Mouse (Mus musculus) hindbrain, embryonic 11.5 days (tissue): ENCODE data around the gene Phf24. TPM values are rescaled to one million over a fixed set of nuclear protein-coding genes. Genes with fewer than 3 reads are reported as not detected.
"Not testable (repeated sequence)": the region's sequence is repeated elsewhere in the genome, so short reads cannot be mapped to it uniquely, and the experiment has no call there.

ENCODE experiments used
- ATAC-seq: fragments of 200-750 bp; cut with Nextera tagmentation; 2 replicates; pipeline ENCODE4 v1.8.0; 2017; ENCODE audit warnings: mild to moderate bottlenecking, moderate TSS enrichment, moderate library complexity; ENCODE audit not compliant: low FRiP score
- DNase-seq: peaks from one replicate; pipeline ENCODE4 v3.0.0-alpha.2; 2015; ENCODE audit warnings: low spot score
- H3K27ac ChIP-seq: fragments of 300-500 bp; sonication (generic); 2 replicates; pipeline ENCODE4 v1.5.1; 2014; ENCODE audit warnings: mild to moderate bottlenecking, low read depth, low read length
- H3K27me3 ChIP-seq: fragments of 300-500 bp; sonication (generic); 2 replicates; pipeline ENCODE4 v1.6.1; 2014; ENCODE audit warnings: mild to moderate bottlenecking, low read length, moderate library complexity, mixed read lengths; ENCODE audit not compliant: control insufficient read depth, insufficient read depth
- H3K36me3 ChIP-seq: fragments of 300-500 bp; sonication (generic); 2 replicates; pipeline ENCODE4 v1.6.1; 2014; ENCODE audit warnings: mild to moderate bottlenecking, low read length, moderate library complexity, mixed read lengths; ENCODE audit not compliant: control insufficient read depth, insufficient read depth
- H3K4me1 ChIP-seq: fragments of 300-500 bp; sonication (generic); replicated peaks from 2 replicates; pipeline ENCODE4 v1.6.1; 2014; ENCODE audit warnings: low read length, mixed read lengths; ENCODE audit not compliant: control insufficient read depth, insufficient read depth
- H3K4me2 ChIP-seq: fragments of 300-500 bp; sonication (generic); replicated peaks from 2 replicates; pipeline ENCODE4 v1.6.1; 2014; ENCODE audit warnings: mild to moderate bottlenecking, low read depth, low read length
- H3K4me3 ChIP-seq: fragments of 300-500 bp; sonication (generic); 2 replicates; pipeline ENCODE4 v1.5.1; 2014; ENCODE audit warnings: low read depth, low read length
- H3K9ac ChIP-seq: fragments of 300-500 bp; sonication (generic); 2 replicates; pipeline ENCODE4 v1.6.1; 2014; ENCODE audit warnings: low read depth, low read length
- H3K9me3 ChIP-seq: fragments of 300-500 bp; sonication (generic); 2 replicates; pipeline ENCODE4 v1.6.1; 2016; ENCODE audit warnings: low read length; ENCODE audit not compliant: control insufficient read depth
- WGBS: fragments of 180-500 bp; shearing (Covaris S2); extraction: QIAGEN DNeasy Blood & Tissue Kit; methylation state at CpG from one replicate; pipeline ENCODE4 v1.1.7; 2014; 5-methylcytosine and 5-hydroxymethylcytosine counted together
- polyA plus RNA-seq: library from polyadenylated mRNA; unstranded; fragments of >200 nt; fragmentation: Nextera tagmentation; extraction: Ambion mirVana; gene quantifications from 2 replicates; pipeline ENCODE4 v1.2.1, GENCODE M21; 2014

Gene Phf24
- polyA plus RNA-seq, 1 experiment from 2014 or later, result 4.4 TPM

- H3K4me2 ChIP-seq, result no peak overlapping the region
- ATAC-seq, result no peak
- 81% methylated on average over 4 of the region's 4 CpGs for WGBS
- no peaks in the 10 kb centered on the region for H3K36me3 ChIP-seq
- no peak overlapping the region for H3K4me3 ChIP-seq
- H3K4me1 ChIP-seq, result no peaks in the 10 kb centered on the region
- no peaks in the 10 kb centered on the region for H3K9me3 ChIP-seq
- H3K27ac ChIP-seq, result no peak overlapping the region
- no peaks in the 10 kb centered on the region for H3K27me3 ChIP-seq
- H3K9ac ChIP-seq, result no peak overlapping the region
- DNase-seq, result no peak
Observed at GRCm38 (mm10) chr4:42972952-42973351, 56.5 kb downstream of the Phf24 start.

GRCm38 (mm10) chr4:42973868-42974267 is 57.4 kb downstream of the Phf24 start:
- no peak for ATAC-seq
- Histone ChIP-seq H3K9me3 (no peaks in the 10 kb centered on the region), H3K36me3 (no peaks in the 10 kb centered on the region), H3K4me2 (no peak overlapping the region), H3K27ac (no peak overlapping the region), H3K9ac (no peak overlapping the region), H3K27me3 (no peaks in the 10 kb centered on the region), H3K4me1 (no peaks in the 10 kb centered on the region), H3K4me3 (no peak overlapping the region)
- DNase-seq, result no peak
- WGBS, result 86% methylated on average over 5 of the region's 5 CpGs

- H3K9me3 ChIP-seq, result no peaks in the 10 kb centered on the region
- no peaks in the 10 kb centered on the region for H3K4me1 ChIP-seq
- WGBS, result 91% methylated on average over 4 of the region's 4 CpGs
- H3K27ac ChIP-seq, result no peak overlapping the region
- no peaks in the 10 kb centered on the region for H3K27me3 ChIP-seq
- ATAC-seq, result no peak
- no peak overlapping the region for H3K4me2 ChIP-seq
- DNase-seq, result no peak
- 0 out of 2 replicates have a peak, but pooled peaks cover 12% of the 10 kb centered on the region for H3K36me3 ChIP-seq
- no peak overlapping the region for H3K4me3 ChIP-seq
- no peak overlapping the region for H3K9ac ChIP-seq
Observed at GRCm38 (mm10) chr4:42978062-42978461, 61.6 kb downstream of the Phf24 start.

GRCm38 (mm10) chr4:42980467-42980866 is 64.0 kb downstream of the Phf24 start:
- not testable (repeated sequence) for H3K9ac ChIP-seq, H3K27ac ChIP-seq, H3K4me2 ChIP-seq, H3K27me3 ChIP-seq, ATAC-seq, H3K9me3 ChIP-seq, H3K4me1 ChIP-seq, DNase-seq, H3K4me3 ChIP-seq
- 95% methylated on average over 7 of the region's 8 CpGs for WGBS
- peaks cover 14% of the 10 kb centered on the region; the same call in 1 of the 2 replicates for H3K36me3 ChIP-seq

GRCm38 (mm10) chr4:42988296-42988695 is 71.8 kb downstream of the Phf24 start:
- no peak overlapping the region for H3K27ac ChIP-seq
- no peaks in the 10 kb centered on the region for H3K27me3 ChIP-seq
- H3K9me3 ChIP-seq, result no peaks in the 10 kb centered on the region
- H3K4me2 ChIP-seq, result no peak overlapping the region
- WGBS, result 79% methylated on average over 1 of the region's 1 CpGs
- ATAC-seq (no peak), DNase-seq (no peak)
- H3K4me1 ChIP-seq, result no peaks in the 10 kb centered on the region
- H3K9ac ChIP-seq, result no peak overlapping the region
- no peak overlapping the region for H3K4me3 ChIP-seq
- peaks cover 13% of the 10 kb centered on the region for H3K36me3 ChIP-seq

Other genes starting within 250 kb of the Phf24 start
- gene 4930578G10Rik, start 181.1 kb upstream of the Phf24 start, polyA plus RNA-seq, result 1.1 and 1.7 TPM in 2 replicates
- 0.60 TPM in 1 of 2 replicates, not detected in the other for gene Ccl19, start 160.1 kb upstream of the Phf24 start, polyA plus RNA-seq
- 2.1 TPM in 2 replicates for gene Ccl21a, start 142.7 kb upstream of the Phf24 start, polyA plus RNA-seq
- 0.06 TPM in 1 of 2 replicates, not detected in the other for gene Fam205a1, start 62.8 kb upstream of the Phf24 start, polyA plus RNA-seq
- gene Gm12394, start 59.9 kb upstream of the Phf24 start, polyA plus RNA-seq, result 0.70 and 0.71 TPM in 2 replicates
- gene Fam205c, start 42.4 kb upstream of the Phf24 start, polyA plus RNA-seq, result 0.93 and 1.1 TPM in 2 replicates
- 23.6 and 24.4 TPM in 2 replicates for gene Dnajb5, start 33.2 kb downstream of the Phf24 start, polyA plus RNA-seq
- gene 1700022I11Rik, start 52.9 kb downstream of the Phf24 start, polyA plus RNA-seq, result 0.27 and 0.40 TPM in 2 replicates
- 613 and 675 TPM in 2 replicates for gene Vcp, start 83.8 kb downstream of the Phf24 start, polyA plus RNA-seq
- 14.9 and 22.0 TPM in 2 replicates for gene Fancg, start 93.8 kb downstream of the Phf24 start, polyA plus RNA-seq
- gene Pigo, start 109.2 kb downstream of the Phf24 start, polyA plus RNA-seq, result 15.6 and 16.0 TPM in 2 replicates
- 345 and 353 TPM in 2 replicates for gene Stoml2, start 115.0 kb downstream of the Phf24 start, polyA plus RNA-seq
- gene Fam214b, start 129.6 kb downstream of the Phf24 start, polyA plus RNA-seq, result 19.7 and 20.8 TPM in 2 replicates
- 17.5 and 17.9 TPM in 2 replicates for gene Unc13b, start 142.3 kb downstream of the Phf24 start, polyA plus RNA-seq